Mouse (Mus musculus) bone marrow macrophage, adult 2 months (primary cell): ENCODE data around the gene 1700020N15Rik.
"Not testable (repeated sequence)": the region's sequence is repeated elsewhere in the genome, so short reads cannot be mapped to it uniquely, and the experiment has no call there.

Source experiments
- CTCF ChIP-seq: IDR thresholded peaks from 2 replicates; pipeline ENCODE4 v1.5.1; 2012; ENCODE audit warnings: low read depth, mild to moderate bottlenecking, low read length, moderate library complexity
- POLR2A ChIP-seq: IDR thresholded peaks from 2 replicates; pipeline ENCODE4 v1.6.1; 2012; ENCODE audit warnings: mild to moderate bottlenecking, low read depth, low read length, borderline replicate concordance

DNA sequence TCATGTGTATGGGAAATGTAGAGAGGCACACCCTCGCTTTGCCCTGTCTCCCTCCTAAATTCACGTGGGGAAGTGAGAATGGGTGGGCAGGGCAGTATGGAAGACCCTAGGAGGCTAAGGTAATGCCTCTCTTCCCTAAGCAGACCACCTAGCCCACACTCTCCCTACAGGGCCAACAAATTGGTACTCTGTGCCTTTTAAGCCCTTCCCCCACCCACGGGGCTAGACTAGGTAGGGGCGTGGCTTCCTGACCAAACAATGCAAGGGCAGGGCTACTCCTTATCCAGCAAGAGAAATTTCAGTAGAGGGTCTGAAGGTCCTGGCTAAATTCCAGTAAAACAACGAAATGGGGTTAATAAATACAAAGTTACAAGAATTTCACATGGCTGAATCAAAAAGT, at the start of gene 1700020N15Rik:
- not testable (repeated sequence) for TF ChIP-seq CTCF, POLR2A
